Mouse (Mus musculus) CH12F3 (cell line): ENCODE data around the gene Cox6a1.
"Not testable (repeated sequence)": the region's sequence is repeated elsewhere in the genome, so short reads cannot be mapped to it uniquely, and the experiment has no call there.

Source experiments
- in situ Hi-C: fragments of 300-500 bp; cut with MboI; formaldehyde crosslinking; loops from 2 replicates; pipeline ENCODE4 v1.14.3; 2020; ENCODE audit warnings: low sequenced_read_pairs

Cox6a1 gene

GRCm38 (mm10) chr5:115302190-115302589 lies 46.6 kb downstream of the Cox6a1 start:
- in situ Hi-C loops: not testable (repeated sequence)

- in situ Hi-C loops: no loop called here
These were observed 47.2 kb downstream of the Cox6a1 start for GRCm38 (mm10) chr5:115301615-115302014.

GRCm38 (mm10) chr5:115300792-115301614 lies 47.8 kb downstream of the Cox6a1 start, which contains the start of gene Dynll1:
TSS of gene Dynll1 (minus strand) at chr5:115300999.
- in situ Hi-C loops: no loop called here

- in situ Hi-C loops: no loop called here
These were observed 48.6 kb downstream of the Cox6a1 start for GRCm38 (mm10) chr5:115300035-115300744.

- in situ Hi-C loops: no loop called here
These were observed 52.4 kb downstream of the Cox6a1 start for GRCm38 (mm10) chr5:115296347-115296746.
